ENCODE assay signal across 21 mouse cellular contexts in the genomic region with DNA sequence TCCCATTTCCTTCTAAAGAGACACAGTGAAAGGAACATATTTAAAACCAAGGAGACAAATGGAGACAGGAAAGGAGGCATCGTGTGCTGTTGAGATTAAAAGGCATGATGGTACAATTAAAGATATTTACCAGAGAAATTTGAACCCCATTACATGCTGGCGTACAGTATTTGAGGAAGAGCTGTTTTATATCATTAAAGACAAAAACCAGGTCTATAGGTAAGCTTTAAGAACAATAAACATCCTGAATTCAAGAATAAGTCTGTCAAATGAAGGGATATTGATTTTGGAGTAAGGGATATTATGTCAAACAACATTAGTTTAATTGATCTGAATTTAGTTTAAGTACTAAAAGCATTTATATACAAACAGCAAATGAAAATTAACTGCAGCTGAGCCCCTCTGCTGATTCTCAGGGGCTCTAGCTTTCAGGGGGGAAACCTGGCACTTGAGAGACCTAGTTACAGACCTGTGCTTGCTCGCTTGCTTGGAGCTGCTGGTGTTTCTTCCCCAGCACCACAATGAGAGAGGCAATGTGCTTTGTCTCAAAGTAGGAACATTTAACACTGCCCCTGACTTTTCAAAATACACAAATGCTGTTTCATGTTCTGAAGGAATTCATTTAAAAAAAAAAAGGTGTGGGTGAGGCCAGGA.
DNase-seq lines count a peak whose midpoint lies in the region; ATAC-seq lines count a peak whose summit lies in the region.
"Had no signal": no experiment of that assay in that cellular context is flagged by ENCODE, and none has a peak within 500 bp of the region (broad histone marks: within the 10 kb centered on the region; RNA-seq: fewer than 3 reads in every experiment).

No protein-coding gene starts in this region.

- no peak for ATAC-seq in hindbrain, embryonic 12.5 days (ENCODE audit: low FRiP score)
- no peak for ATAC-seq in hindbrain, embryonic 16.5 days
- no peak for ATAC-seq in neural tube, embryonic 11.5 days (ENCODE audit: insufficient read depth, low FRiP score, low TSS enrichment)
- ATAC-seq in neural tube, embryonic 15.5 days (ENCODE audit: low FRiP score), result no peak
- ATAC-seq in intestine, embryonic 16.5 days, result 0 out of 2 replicates have a peak, but pooled peaks have one; percentile 38
- ATAC-seq: CD4-positive, CD25-positive, alpha-beta regulatory T cell, adult 4 months; forebrain, embryonic 14.5 days had no signal

- no peak for DNase-seq in neural tube, embryonic 11.5 days (ENCODE audit: low spot score)
- no peak for DNase-seq in adrenal gland, postnatal 25 days
- no peak for DNase-seq in left cerebral cortex, postnatal 4 days
- DNase-seq: adrenal gland, adult 8-10 months; B cell, adult 2 months; cerebellum, adult 11 months; cerebellum, adult 8-10 months; cerebellum, postnatal 14 days; gastrocnemius, adult 2 months; gastrocnemius, postnatal 25 days had no signal

- 0 out of 2 replicates have a peak overlapping the region, but pooled peaks have one; percentile 44 for H3K27ac ChIP-seq in hindbrain, embryonic 12.5 days
- no peak overlapping the region for H3K27ac ChIP-seq in hindbrain, embryonic 16.5 days (ENCODE audit: low read depth, low read length)
- H3K27ac ChIP-seq in neural tube, embryonic 11.5 days (ENCODE audit: low read depth, low read length), result 0 out of 2 replicates have a peak overlapping the region, but pooled peaks have one; percentile 29
- H3K27ac ChIP-seq in neural tube, embryonic 15.5 days (replicated peaks), result no peak overlapping the region
- H3K27ac ChIP-seq in intestine, embryonic 16.5 days (ENCODE audit: low read length), result no peak overlapping the region
- H3K27ac ChIP-seq: embryonic facial prominence, embryonic 13.5 days; gastrocnemius, adult 2 months; hindbrain, embryonic 10.5 days; hindbrain, embryonic 15.5 days had no signal

- peaks cover 6% of the 10 kb centered on the region; the same call in 1 of the 2 replicates for H3K4me1 ChIP-seq in hindbrain, embryonic 12.5 days
- H3K4me1 ChIP-seq in hindbrain, embryonic 16.5 days (ENCODE audit: control insufficient read depth, insufficient read depth, low read depth, low read length), result peaks cover 2% of the 10 kb centered on the region; the same call in 1 of the 2 replicates
- peaks cover 7% of the 10 kb centered on the region for H3K4me1 ChIP-seq in neural tube, embryonic 11.5 days (ENCODE audit: control insufficient read depth, insufficient read depth, low read length)
- H3K4me1 ChIP-seq in neural tube, embryonic 15.5 days, result 0 out of 2 replicates have a peak, but pooled peaks cover 4% of the 10 kb centered on the region
- H3K4me1 ChIP-seq in intestine, embryonic 16.5 days (ENCODE audit: control insufficient read depth, insufficient read depth, low read length), result no peaks in the 10 kb centered on the region
- H3K4me1 ChIP-seq: heart, embryonic 12.5 days; hindbrain, embryonic 10.5 days; hindbrain, embryonic 15.5 days had no signal

- H3K4me2 ChIP-seq in hindbrain, embryonic 12.5 days (replicated peaks), result no peak overlapping the region
- H3K4me2 ChIP-seq in hindbrain, embryonic 16.5 days (ENCODE audit: low read length), result no peak overlapping the region
- no peak overlapping the region for H3K4me2 ChIP-seq in neural tube, embryonic 11.5 days (ENCODE audit: low read depth)
- H3K4me2 ChIP-seq in neural tube, embryonic 15.5 days, result no peak overlapping the region
- H3K4me2 ChIP-seq in intestine, embryonic 16.5 days (ENCODE audit: low read depth, low read length), result no peak overlapping the region
- H3K4me2 ChIP-seq: embryonic facial prominence, embryonic 13.5 days; heart, embryonic 12.5 days; hindbrain, embryonic 15.5 days had no signal

- H3K9ac ChIP-seq in hindbrain, embryonic 12.5 days, result no peak overlapping the region
- no peak overlapping the region for H3K9ac ChIP-seq in hindbrain, embryonic 16.5 days (ENCODE audit: low read depth, low read length)
- no peak overlapping the region for H3K9ac ChIP-seq in neural tube, embryonic 11.5 days (ENCODE audit: low read length)
- no peak overlapping the region for H3K9ac ChIP-seq in neural tube, embryonic 15.5 days (replicated peaks)
- no peak overlapping the region for H3K9ac ChIP-seq in intestine, embryonic 16.5 days (ENCODE audit: low read depth, low read length)
- H3K9ac ChIP-seq: embryonic facial prominence, embryonic 13.5 days; heart, embryonic 12.5 days; hindbrain, embryonic 15.5 days had no signal

- intact Hi-C loops in left cerebral cortex, postnatal 4 days (cut with DNase I), result no loop called here

- H3K9me3 ChIP-seq in hindbrain, embryonic 12.5 days (replicated peaks), result no peaks in the 10 kb centered on the region
- H3K9me3 ChIP-seq in hindbrain, embryonic 16.5 days (ENCODE audit: control insufficient read depth, low read length), result no peaks in the 10 kb centered on the region
- no peaks in the 10 kb centered on the region for H3K9me3 ChIP-seq in neural tube, embryonic 11.5 days (ENCODE audit: control insufficient read depth, low read length)
- H3K9me3 ChIP-seq in neural tube, embryonic 15.5 days (replicated peaks), result no peaks in the 10 kb centered on the region
- H3K9me3 ChIP-seq in intestine, embryonic 16.5 days (ENCODE audit: control insufficient read depth, low read length), result no peaks in the 10 kb centered on the region
- H3K9me3 ChIP-seq: embryonic facial prominence, embryonic 13.5 days; heart, embryonic 12.5 days; hindbrain, embryonic 10.5 days; hindbrain, embryonic 15.5 days had no signal

- 50% methylated on average over 3 of the region's 3 CpGs for WGBS in hindbrain, embryonic 12.5 days
- 40% methylated on average over 3 of the region's 3 CpGs for WGBS in hindbrain, embryonic 16.5 days
- 33% methylated on average over 3 of the region's 3 CpGs for WGBS in neural tube, embryonic 11.5 days
- 16% methylated on average over 3 of the region's 3 CpGs for WGBS in neural tube, embryonic 15.5 days
- 42% methylated on average over 3 of the region's 3 CpGs for WGBS in intestine, embryonic 16.5 days

- H3K4me3 ChIP-seq in hindbrain, embryonic 12.5 days, result no peak overlapping the region
- H3K4me3 ChIP-seq in hindbrain, embryonic 16.5 days (ENCODE audit: low read length), result no peak overlapping the region
- H3K4me3 ChIP-seq in neural tube, embryonic 11.5 days (ENCODE audit: low read depth, low read length), result no peak overlapping the region
- no peak overlapping the region for H3K4me3 ChIP-seq in neural tube, embryonic 15.5 days (replicated peaks)
- H3K4me3 ChIP-seq in intestine, embryonic 16.5 days (ENCODE audit: low read length), result no peak overlapping the region
- H3K4me3 ChIP-seq: embryonic facial prominence, embryonic 13.5 days; gastrocnemius, adult 2 months; heart, embryonic 12.5 days; hindbrain, embryonic 10.5 days; hindbrain, embryonic 15.5 days had no signal

- no peaks in the 10 kb centered on the region for H3K36me3 ChIP-seq in hindbrain, embryonic 12.5 days
- H3K36me3 ChIP-seq in hindbrain, embryonic 16.5 days (ENCODE audit: control insufficient read depth, insufficient read depth, low read length), result no peaks in the 10 kb centered on the region
- H3K36me3 ChIP-seq in neural tube, embryonic 11.5 days (ENCODE audit: control insufficient read depth, insufficient read depth, low read length), result no peaks in the 10 kb centered on the region
- H3K36me3 ChIP-seq in neural tube, embryonic 15.5 days, result no peaks in the 10 kb centered on the region
- no peaks in the 10 kb centered on the region for H3K36me3 ChIP-seq in intestine, embryonic 16.5 days (ENCODE audit: control insufficient read depth, insufficient read depth, low read length)
- H3K36me3 ChIP-seq: embryonic facial prominence, embryonic 13.5 days; G1E; heart, embryonic 12.5 days; hindbrain, embryonic 10.5 days; hindbrain, embryonic 15.5 days had no signal

- H3K27me3 ChIP-seq in hindbrain, embryonic 12.5 days, result no peaks in the 10 kb centered on the region
- no peaks in the 10 kb centered on the region for H3K27me3 ChIP-seq in hindbrain, embryonic 16.5 days (replicated peaks; ENCODE audit: control insufficient read depth, insufficient read depth, low read length)
- H3K27me3 ChIP-seq in neural tube, embryonic 11.5 days (ENCODE audit: control insufficient read depth, insufficient read depth, low read length), result no peaks in the 10 kb centered on the region; the same call in 1 of the 2 replicates
- no peaks in the 10 kb centered on the region for H3K27me3 ChIP-seq in neural tube, embryonic 15.5 days (replicated peaks)
- no peaks in the 10 kb centered on the region for H3K27me3 ChIP-seq in intestine, embryonic 16.5 days (replicated peaks; ENCODE audit: control insufficient read depth, insufficient read depth, low read length)
- H3K27me3 ChIP-seq: embryonic facial prominence, embryonic 13.5 days; heart, embryonic 12.5 days; hindbrain, embryonic 15.5 days had no signal

Comparison
In these comparisons a context has a peak if more than half of its experiments do, and no peak if none do; other contexts are left out.
1. H3K27ac ChIP-seq: peak in hindbrain, embryonic 12.5 days (single experiment) and neural tube, embryonic 11.5 days (single experiment); none in hindbrain, embryonic 16.5 days (single experiment), neural tube, embryonic 15.5 days (single experiment) and intestine, embryonic 16.5 days (single experiment).